Mouse (Mus musculus): ENCODE results near the gene Syn3. TPM values are rescaled to one million over a fixed set of nuclear protein-coding genes. Genes with fewer than 3 reads are reported as not detected.
"Not testable (repeated sequence)": the region's sequence is repeated elsewhere in the genome, so short reads cannot be mapped to it uniquely, and the experiment has no call there.

Syn3 gene
- polyA plus RNA-seq, 1 experiment: 9.5 TPM

DNA sequence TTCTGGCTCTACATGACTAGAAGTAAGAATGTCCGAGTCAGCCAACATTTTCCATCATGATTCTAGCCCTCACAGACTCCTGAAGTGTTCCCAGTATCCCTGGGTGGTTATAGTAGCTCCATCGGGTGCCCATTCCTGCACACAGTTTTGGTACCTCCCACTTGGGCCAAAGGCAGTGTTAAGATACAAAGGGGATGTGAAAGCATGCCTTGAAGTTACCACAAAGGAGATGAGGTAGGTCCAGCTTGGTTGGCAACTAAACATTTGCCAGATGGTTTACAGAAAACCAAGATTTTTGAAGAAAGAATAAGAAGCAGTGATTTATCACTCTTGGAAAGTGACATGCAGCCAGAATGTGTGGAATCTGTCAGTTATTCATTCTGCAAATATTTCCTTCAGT, 53.5 kb downstream of the Syn3 start:
- no peak for DNase-seq
- no peak for TF ChIP-seq CTCF (IDR thresholded peaks at IDR 0.05; ENCODE audit: borderline replicate concordance, insufficient read depth, low read depth, low read length)
- no peak for TF ChIP-seq POLR2A (IDR thresholded peaks at IDR 0.05; ENCODE audit: borderline replicate concordance, insufficient read depth, low read length)
- Histone ChIP-seq H3K4me3 (replicated peaks; ENCODE audit: insufficient read depth, low read depth, low read length) (no peak overlapping the region), H3K27ac (ENCODE audit: insufficient read depth, low read length) (no peak overlapping the region), H3K27me3 (ENCODE audit: control insufficient read depth, insufficient read depth, low read length) (no peaks in the 10 kb centered on the region), H3K4me1 (ENCODE audit: control insufficient read depth, insufficient read depth, low read length) (no peaks in the 10 kb centered on the region)
- WGBS: 77% methylated on average over 2 of the region's 2 CpGs

GRCm38 (mm10) chr10:86444665-86445064, 54.0 kb downstream of the Syn3 start:
- H3K27ac ChIP-seq (ENCODE audit: insufficient read depth, low read length): no peak overlapping the region
- no peak overlapping the region for H3K4me3 ChIP-seq (replicated peaks; ENCODE audit: insufficient read depth, low read depth, low read length)
- TF ChIP-seq POLR2A (IDR thresholded peaks at IDR 0.05; ENCODE audit: borderline replicate concordance, insufficient read depth, low read length): no peak
- TF ChIP-seq CTCF (IDR thresholded peaks at IDR 0.05; ENCODE audit: borderline replicate concordance, insufficient read depth, low read depth, low read length): no peak
- no peaks in the 10 kb centered on the region for H3K4me1 ChIP-seq (ENCODE audit: control insufficient read depth, insufficient read depth, low read length)
- WGBS: 55% methylated on average over 3 of the region's 3 CpGs
- no peaks in the 10 kb centered on the region for H3K27me3 ChIP-seq (ENCODE audit: control insufficient read depth, insufficient read depth, low read length)
- no peak for DNase-seq

DNA sequence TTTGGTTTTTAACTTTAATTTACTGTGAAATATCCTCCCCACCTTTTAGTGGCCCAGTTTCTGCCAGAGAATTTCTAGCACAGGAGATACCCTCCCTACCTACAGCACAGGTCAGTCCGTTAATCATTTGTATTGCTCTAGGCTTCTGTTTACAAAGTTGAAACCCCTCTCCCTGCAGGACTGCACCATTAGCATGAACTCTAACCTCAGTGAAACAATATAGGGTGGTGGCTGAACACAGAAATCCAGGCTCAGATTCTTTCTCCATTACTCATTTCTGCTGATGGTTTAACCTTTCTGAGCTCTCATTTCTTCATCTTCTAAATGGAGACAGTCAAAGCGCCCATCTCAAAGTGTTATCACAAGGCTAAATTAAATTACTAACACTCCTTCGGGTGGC, 56.9 kb downstream of the Syn3 start:
- TF ChIP-seq CTCF (IDR thresholded peaks at IDR 0.05; ENCODE audit: borderline replicate concordance, insufficient read depth, low read depth, low read length) (no peak), POLR2A (IDR thresholded peaks at IDR 0.05; ENCODE audit: borderline replicate concordance, insufficient read depth, low read length) (no peak)
- Histone ChIP-seq H3K4me1 (ENCODE audit: control insufficient read depth, insufficient read depth, low read length) (no peaks in the 10 kb centered on the region), H3K27me3 (ENCODE audit: control insufficient read depth, insufficient read depth, low read length) (no peaks in the 10 kb centered on the region), H3K4me3 (replicated peaks; ENCODE audit: insufficient read depth, low read depth, low read length) (no peak overlapping the region), H3K27ac (ENCODE audit: insufficient read depth, low read length) (no peak overlapping the region)
- 86% methylated on average over 3 of the region's 3 CpGs for WGBS
- no peak for DNase-seq

GRCm38 (mm10) chr10:86439640-86440039, 59.1 kb downstream of the Syn3 start:
- no peaks in the 10 kb centered on the region for H3K27me3 ChIP-seq (ENCODE audit: control insufficient read depth, insufficient read depth, low read length)
- DNase-seq: no peak
- 91% methylated on average over 4 of the region's 4 CpGs for WGBS
- TF ChIP-seq CTCF (IDR thresholded peaks at IDR 0.05; ENCODE audit: borderline replicate concordance, insufficient read depth, low read depth, low read length) (no peak), POLR2A (IDR thresholded peaks at IDR 0.05; ENCODE audit: borderline replicate concordance, insufficient read depth, low read length) (no peak)
- no peak overlapping the region for H3K27ac ChIP-seq (ENCODE audit: insufficient read depth, low read length)
- no peaks in the 10 kb centered on the region for H3K4me1 ChIP-seq (ENCODE audit: control insufficient read depth, insufficient read depth, low read length)
- H3K4me3 ChIP-seq (replicated peaks; ENCODE audit: insufficient read depth, low read depth, low read length): no peak overlapping the region

DNA sequence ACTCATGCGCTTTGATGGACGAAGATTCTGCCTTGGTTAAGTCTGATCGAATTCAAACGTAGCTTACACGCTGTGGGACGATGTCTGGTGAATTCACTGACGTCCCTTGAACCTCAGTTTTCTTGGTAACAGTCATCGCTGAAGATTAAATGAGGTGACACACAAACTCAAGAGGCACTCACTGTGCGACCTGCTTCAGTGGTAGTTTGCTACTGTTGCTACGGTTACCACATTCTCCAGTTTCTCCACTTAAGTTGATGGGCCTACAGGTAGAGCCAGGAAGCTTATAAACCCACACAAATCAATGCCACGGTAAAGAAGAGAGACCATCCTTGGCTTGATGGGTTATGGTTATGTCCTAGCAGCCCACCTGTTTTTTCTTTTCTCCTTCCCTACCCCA, 61.4 kb downstream of the Syn3 start:
- DNase-seq: no peak
- Histone ChIP-seq H3K4me1 (ENCODE audit: control insufficient read depth, insufficient read depth, low read length) (no peaks in the 10 kb centered on the region), H3K4me3 (replicated peaks; ENCODE audit: insufficient read depth, low read depth, low read length) (no peak overlapping the region), H3K27me3 (ENCODE audit: control insufficient read depth, insufficient read depth, low read length) (no peaks in the 10 kb centered on the region), H3K27ac (ENCODE audit: insufficient read depth, low read length) (no peak overlapping the region)
- 93% methylated on average over 11 of the region's 11 CpGs for WGBS
- TF ChIP-seq POLR2A (IDR thresholded peaks at IDR 0.05; ENCODE audit: borderline replicate concordance, insufficient read depth, low read length) (no peak), CTCF (IDR thresholded peaks at IDR 0.05; ENCODE audit: borderline replicate concordance, insufficient read depth, low read depth, low read length) (no peak)

GRCm38 (mm10) chr10:86435006-86435405, 63.7 kb downstream of the Syn3 start:
- not testable (repeated sequence) for DNase-seq; H3K4me3 ChIP-seq (replicated peaks; ENCODE audit: insufficient read depth, low read depth, low read length); H3K27me3 ChIP-seq (ENCODE audit: control insufficient read depth, insufficient read depth, low read length); H3K27ac ChIP-seq (ENCODE audit: insufficient read depth, low read length); H3K4me1 ChIP-seq (ENCODE audit: control insufficient read depth, insufficient read depth, low read length)
- WGBS: 59% methylated on average over 4 of the region's 4 CpGs

- Histone ChIP-seq H3K4me1 (ENCODE audit: control insufficient read depth, insufficient read depth, low read length) (no peaks in the 10 kb centered on the region), H3K4me3 (replicated peaks; ENCODE audit: insufficient read depth, low read depth, low read length) (no peak overlapping the region), H3K27ac (ENCODE audit: insufficient read depth, low read length) (no peak overlapping the region), H3K27me3 (ENCODE audit: control insufficient read depth, insufficient read depth, low read length) (no peaks in the 10 kb centered on the region)
- no peak for DNase-seq
- TF ChIP-seq POLR2A (IDR thresholded peaks at IDR 0.05; ENCODE audit: borderline replicate concordance, insufficient read depth, low read length): no peak
- no peak for TF ChIP-seq CTCF (IDR thresholded peaks at IDR 0.05; ENCODE audit: borderline replicate concordance, insufficient read depth, low read depth, low read length)
- WGBS: 70% methylated on average over 3 of the region's 3 CpGs
These were observed 69.0 kb downstream of the Syn3 start for GRCm38 (mm10) chr10:86429651-86430050.

- no peak overlapping the region for H3K27ac ChIP-seq (ENCODE audit: insufficient read depth, low read length)
- no peak for DNase-seq
- 68% methylated on average over 2 of the region's 2 CpGs for WGBS
- no peak for TF ChIP-seq CTCF (IDR thresholded peaks at IDR 0.05; ENCODE audit: borderline replicate concordance, insufficient read depth, low read depth, low read length)
- no peak for TF ChIP-seq POLR2A (IDR thresholded peaks at IDR 0.05; ENCODE audit: borderline replicate concordance, insufficient read depth, low read length)
- H3K4me1 ChIP-seq (ENCODE audit: control insufficient read depth, insufficient read depth, low read length): no peaks in the 10 kb centered on the region
- H3K4me3 ChIP-seq (replicated peaks; ENCODE audit: insufficient read depth, low read depth, low read length): no peak overlapping the region
- H3K27me3 ChIP-seq (ENCODE audit: control insufficient read depth, insufficient read depth, low read length): no peaks in the 10 kb centered on the region
These were observed 70.7 kb downstream of the Syn3 start for GRCm38 (mm10) chr10:86427956-86428355.
